Mouse (Mus musculus) kidney, adult 8-10 months (tissue): ENCODE results near the gene Thyn1.
A peak's percentile ranks its signal among the peaks of the same experiment; 100 is the strongest.

Experiments used
- DNase-seq, 2 experiments: peaks; one replicate each; pipeline ENCODE4 v3.0.0; 2022

Gene Thyn1

DNA sequence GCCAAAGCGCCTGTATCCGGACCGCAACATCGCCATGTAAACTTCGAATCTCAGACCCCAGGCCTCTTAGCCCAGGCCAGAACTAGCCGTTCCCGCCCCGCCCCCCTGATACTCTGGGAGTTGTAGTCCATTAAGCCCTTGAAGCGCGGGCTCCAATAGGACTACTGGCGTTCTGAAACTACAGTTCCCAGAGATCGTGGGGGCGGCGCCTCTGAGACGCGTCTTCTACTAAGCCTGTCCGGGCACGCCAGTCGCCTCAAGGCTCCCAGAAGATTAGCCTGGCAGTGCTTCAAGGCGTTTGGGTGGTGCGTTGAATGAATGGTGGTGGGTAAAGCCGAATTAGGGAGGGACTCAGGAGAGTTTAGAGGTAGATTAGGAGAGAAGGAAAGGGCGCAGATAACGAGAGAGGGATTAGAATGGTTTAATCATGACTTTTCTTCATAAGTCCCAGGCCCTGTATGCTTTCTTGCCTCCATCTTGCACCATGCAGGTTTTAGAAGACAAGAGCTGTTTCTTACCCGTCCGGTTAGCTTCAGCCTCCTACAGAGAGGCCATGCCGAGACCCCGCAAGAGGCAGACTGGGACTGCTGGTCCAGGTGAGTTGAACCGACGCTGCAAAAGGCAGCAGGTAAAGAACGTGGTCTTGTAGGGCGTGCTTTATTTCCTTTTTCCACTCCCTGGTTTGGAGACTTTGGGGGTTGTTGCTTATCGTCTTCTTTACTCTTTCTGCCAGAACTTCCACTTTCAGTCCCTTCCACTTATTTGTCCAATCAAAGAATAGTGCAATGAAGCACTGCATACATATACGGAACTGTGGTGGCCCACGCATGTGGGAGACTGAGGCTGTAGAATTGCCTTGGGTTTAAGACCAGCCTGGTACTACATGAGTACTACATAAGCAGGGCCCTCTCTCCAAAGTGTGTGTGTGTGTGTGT, at the start of gene Thyn1, which contains the start of gene Acad8:
TSS of gene Thyn1 (plus strand) at position 250 of the 935 bp plus-strand sequence.
TSS of gene Acad8 (minus strand) at position 106 of the 935 bp plus-strand sequence.
- peak; percentile 96 to 97 for DNase-seq

DNA sequence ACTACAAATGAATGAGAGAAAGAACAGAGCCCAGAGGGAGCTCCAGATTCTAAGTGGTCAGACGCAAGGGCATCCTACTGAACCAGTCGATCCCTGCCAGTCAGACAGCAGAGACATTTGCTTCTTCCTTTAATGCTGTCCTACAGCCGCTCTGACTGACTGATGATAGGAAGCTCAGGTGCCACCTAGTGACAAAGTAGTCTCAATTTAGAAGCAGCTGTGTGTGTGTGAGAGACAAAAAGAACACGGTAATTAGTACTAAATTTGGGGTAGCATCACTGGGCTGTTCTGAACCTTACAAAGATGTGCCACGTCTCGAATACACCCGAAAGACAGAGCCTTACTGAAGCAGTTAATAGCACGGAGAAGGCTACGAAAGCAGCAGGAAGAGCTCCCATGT, 21.8 kb upstream of the Thyn1 start:
- DNase-seq: no peak

GRCm38 (mm10) chr9:26978776-26979175, 20.7 kb upstream of the Thyn1 start:
- peak; percentile 16 to 33 for DNase-seq

- DNase-seq: no peak
Measured at GRCm38 (mm10) chr9:26985090-26985613, 14.4 kb upstream of the Thyn1 start.

GRCm38 (mm10) chr9:26985668-26986277, 13.7 kb upstream of the Thyn1 start:
- DNase-seq: no peak

- DNase-seq: no peak
Measured at GRCm38 (mm10) chr9:26990181-26990580, 9.3 kb upstream of the Thyn1 start.

DNA sequence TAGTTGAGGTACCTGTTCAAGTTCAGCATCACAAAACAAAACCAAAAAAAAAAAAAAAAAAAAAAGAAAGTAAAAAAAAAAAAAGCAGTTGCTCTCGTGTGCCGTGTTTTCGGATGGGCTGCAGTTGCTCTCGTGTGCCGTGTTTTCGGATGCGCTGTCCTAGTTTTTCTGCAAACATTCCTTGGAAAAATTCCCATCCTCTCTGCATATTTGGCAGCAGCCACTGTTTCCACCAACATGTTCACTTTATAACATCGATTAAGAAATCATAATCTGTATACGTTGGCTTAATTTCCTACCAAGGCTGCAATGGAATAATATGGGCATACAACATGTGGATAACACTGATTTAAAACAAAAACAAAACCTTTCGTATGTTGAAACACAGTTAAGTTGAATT, 6.4 kb upstream of the Thyn1 start:
- no peak for DNase-seq

GRCm38 (mm10) chr9:26993900-26994299, 5.6 kb upstream of the Thyn1 start:
- DNase-seq: no peak

GRCm38 (mm10) chr9:26997062-26997461, 2.4 kb upstream of the Thyn1 start:
- no peak for DNase-seq

DNA sequence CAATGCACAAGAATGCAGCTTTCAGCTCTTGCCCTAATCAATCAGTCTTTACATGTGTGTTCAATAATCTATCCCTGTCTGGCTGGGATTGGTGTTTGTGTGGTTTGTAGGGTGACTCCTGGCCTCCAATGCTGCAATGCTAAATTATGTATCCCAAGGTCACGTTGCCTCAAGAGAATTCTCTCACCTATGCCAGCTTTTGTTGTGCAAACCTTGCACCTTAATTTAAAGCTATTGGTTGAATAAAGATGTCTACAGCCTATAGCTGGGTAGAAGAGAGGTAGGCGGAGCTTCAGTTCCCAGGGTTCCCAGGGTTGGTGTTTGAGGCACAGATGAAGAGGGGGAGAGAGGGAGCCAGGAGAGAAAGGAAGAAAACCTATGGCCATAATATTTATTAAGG, 2.0 kb upstream of the Thyn1 start:
- no peak for DNase-seq

GRCm38 (mm10) chr9:26998669-26999460, 645 bp upstream of the Thyn1 start:
- peak in 1 of 2 experiments; percentile 14 for DNase-seq

- no peak for DNase-seq
Measured at GRCm38 (mm10) chr9:27005231-27005630, 5.7 kb downstream of the Thyn1 start.

GRCm38 (mm10) chr9:27005933-27006332, 6.4 kb downstream of the Thyn1 start:
- no peak for DNase-seq

- DNase-seq: no peak
Measured at GRCm38 (mm10) chr9:27006866-27007265, 7.4 kb downstream of the Thyn1 start.

DNA sequence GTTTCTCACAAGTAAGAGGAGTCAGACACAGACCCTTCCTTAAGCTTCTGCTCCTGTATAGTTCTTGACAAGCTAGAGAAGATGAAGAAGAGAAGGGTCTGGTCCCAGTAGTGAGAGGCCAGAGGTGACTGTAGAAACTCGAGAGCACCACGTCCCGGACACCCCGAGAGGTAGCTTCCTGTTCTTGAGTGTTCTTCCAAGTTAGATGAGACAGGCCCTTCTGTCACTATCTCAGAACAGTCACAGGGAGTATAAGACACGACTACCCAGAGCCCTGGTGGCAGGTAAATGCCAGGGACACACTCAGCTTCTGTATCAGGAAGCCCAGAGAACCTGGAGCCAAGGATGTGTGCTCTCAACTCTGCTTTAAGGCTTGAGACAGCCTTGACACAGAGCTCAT, 9.7 kb downstream of the Thyn1 start:
- no peak for DNase-seq

DNA sequence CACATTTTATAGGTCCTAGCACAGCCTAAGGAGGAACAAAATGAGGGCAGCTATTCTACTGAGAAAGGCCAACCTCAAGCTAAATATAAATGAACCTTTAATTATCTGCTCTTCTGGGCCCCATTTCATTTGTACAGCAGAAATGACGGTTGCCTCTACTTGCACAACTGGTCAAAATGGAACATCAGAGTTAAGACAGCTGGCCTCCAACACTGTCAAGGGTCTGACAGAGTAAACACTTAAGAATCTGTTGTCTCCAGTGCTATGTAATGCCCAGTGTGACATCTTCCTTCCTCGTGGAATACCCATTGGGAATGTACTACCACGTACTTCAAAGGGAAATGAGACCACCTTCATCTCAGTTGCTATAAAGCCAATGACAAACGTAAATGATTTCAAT, 12.1 kb downstream of the Thyn1 start:
- DNase-seq: no peak

DNA sequence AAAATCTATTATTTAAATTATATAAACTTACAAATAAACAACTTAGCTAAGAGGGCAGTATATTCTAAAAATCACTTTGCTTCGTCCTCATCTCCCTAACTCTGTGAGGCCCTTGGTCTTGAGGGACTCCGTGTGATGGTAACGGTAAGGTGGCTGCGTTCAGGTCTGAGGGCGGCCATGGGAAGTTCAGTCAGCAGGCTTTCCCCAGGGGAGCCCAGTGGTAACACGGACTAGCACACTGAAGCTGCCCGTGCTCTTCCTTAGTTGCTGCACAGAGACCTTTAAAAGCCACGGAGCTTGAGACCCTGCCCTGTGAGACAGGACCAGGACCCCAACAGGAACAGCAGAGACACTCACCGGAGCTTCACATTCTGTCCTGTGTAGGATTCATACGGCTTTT, 19.5 kb downstream of the Thyn1 start:
- DNase-seq: no peak

- DNase-seq: no peak
Measured at GRCm38 (mm10) chr9:27023681-27024080, 24.2 kb downstream of the Thyn1 start.

DNA sequence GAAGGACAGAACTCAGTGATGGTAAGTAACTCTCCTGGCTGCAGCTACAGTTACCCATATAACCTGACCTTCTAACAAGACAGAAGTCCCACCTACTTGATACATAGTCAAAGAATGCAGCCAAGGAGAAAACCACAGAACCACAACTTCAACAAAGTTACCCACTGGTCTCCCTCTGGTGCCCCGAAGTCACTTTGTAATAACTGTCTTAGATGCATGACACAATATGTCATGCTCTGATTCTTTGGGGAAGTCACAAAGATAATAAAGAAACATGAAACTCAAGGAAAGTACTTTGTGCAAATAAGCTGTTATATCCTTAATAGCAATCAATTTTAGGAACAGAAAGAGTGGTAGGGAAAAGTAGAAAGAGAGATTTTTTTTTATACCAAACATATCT, 27.2 kb downstream of the Thyn1 start:
- no peak for DNase-seq

GRCm38 (mm10) chr9:27029022-27029827, 29.7 kb downstream of the Thyn1 start:
- peak; percentile 22 to 30 for DNase-seq

DNA sequence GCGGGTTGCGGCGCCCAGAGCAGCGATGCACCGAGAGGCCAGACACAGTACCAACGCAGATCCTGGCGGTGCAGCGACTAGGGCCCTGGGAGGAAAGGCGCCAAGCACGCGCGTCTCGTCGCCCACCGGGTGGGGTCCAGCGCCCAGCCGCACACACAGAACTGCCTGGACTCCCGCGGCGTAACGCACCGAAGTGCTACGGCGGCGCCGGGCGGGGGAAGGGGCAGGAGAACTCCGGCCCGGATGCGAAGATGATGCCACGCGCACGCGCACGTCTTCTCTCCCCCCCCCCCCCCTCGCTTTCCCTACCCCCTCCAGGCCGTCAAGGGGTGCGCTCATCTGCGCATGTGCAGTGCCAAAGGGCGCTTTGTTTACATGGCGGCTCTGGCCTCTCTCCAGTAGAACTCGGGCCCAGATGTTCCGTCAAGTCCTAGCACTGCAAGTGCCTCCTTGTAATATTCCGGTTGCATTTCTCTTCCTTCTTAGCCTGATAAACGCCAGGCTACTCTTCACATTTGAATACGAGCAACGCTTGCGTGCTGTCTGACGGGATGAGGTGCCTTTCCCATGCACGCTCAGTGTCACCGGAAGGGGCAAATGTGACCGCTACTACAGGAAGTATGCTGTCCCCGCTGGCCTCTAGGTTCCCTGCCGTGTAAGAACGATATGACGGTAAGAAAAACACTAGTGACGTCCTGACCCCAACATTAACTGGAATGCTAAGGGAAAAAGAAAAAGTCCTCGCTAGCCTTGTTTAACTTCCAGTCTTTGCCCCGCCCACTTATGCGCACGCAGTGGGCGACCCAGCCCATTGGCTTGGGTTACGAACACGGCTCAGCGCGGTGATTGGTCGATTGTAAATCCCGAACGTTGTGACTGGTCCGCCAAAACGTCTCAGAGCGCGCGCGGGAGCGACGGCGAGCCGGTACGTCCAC, 30.6 kb downstream of the Thyn1 start, which contains the start of the genes Vps26b and Ncapd3:
TSS of gene Vps26b (minus strand) at position 238 of the 935 bp plus-strand sequence.
TSS of gene Ncapd3 (plus strand) at position 348 of the 935 bp plus-strand sequence.
- peak; percentile 97 to 98 for DNase-seq
